Mouse (Mus musculus) embryonic facial prominence, embryonic 15.5 days (tissue): ENCODE results near the gene Tbc1d16. TPM values are rescaled to one million over a fixed set of nuclear protein-coding genes. Genes with fewer than 3 reads are reported as not detected.

Source experiments
- ATAC-seq: fragments of 200-750 bp; cut with Nextera tagmentation; 2 replicates; pipeline ENCODE4 v1.8.0; 2017; ENCODE audit warnings: low read depth, moderate TSS enrichment; ENCODE audit not compliant: insufficient number of reproducible peaks, low FRiP score, low TSS enrichment
- H3K27ac ChIP-seq: fragments of 300-500 bp; sonication (generic); replicated peaks from 2 replicates; pipeline ENCODE4 v1.5.1; 2015; ENCODE audit warnings: mild to moderate bottlenecking, inconsistent platforms
- H3K27me3 ChIP-seq: fragments of 300-500 bp; sonication (generic); 2 replicates; pipeline ENCODE4 v1.6.1; 2015; ENCODE audit warnings: inconsistent platforms
- H3K36me3 ChIP-seq: fragments of 300-500 bp; sonication (generic); 2 replicates; pipeline ENCODE4 v1.6.1; 2015; ENCODE audit warnings: mild to moderate bottlenecking, inconsistent platforms
- H3K4me1 ChIP-seq: fragments of 300-500 bp; sonication (generic); 2 replicates; pipeline ENCODE4 v1.6.1; 2015; ENCODE audit warnings: inconsistent platforms
- H3K4me2 ChIP-seq: fragments of 300-500 bp; sonication (generic); replicated peaks from 2 replicates; pipeline ENCODE4 v1.6.1; 2015; ENCODE audit warnings: mild to moderate bottlenecking, inconsistent platforms
- H3K4me3 ChIP-seq: fragments of 300-500 bp; sonication (generic); replicated peaks from 2 replicates; pipeline ENCODE4 v1.5.1; 2015; ENCODE audit warnings: mild to moderate bottlenecking, inconsistent platforms
- H3K9ac ChIP-seq: fragments of 300-500 bp; sonication (generic); 2 replicates; pipeline ENCODE4 v1.6.1; 2015; ENCODE audit warnings: inconsistent platforms
- H3K9me3 ChIP-seq: fragments of 300-500 bp; sonication (generic); replicated peaks from 2 replicates; pipeline ENCODE4 v1.6.1; 2016; ENCODE audit warnings: inconsistent platforms
- WGBS: fragments of 180-500 bp; shearing (Covaris S2); methylation state at CpG from one replicate; pipeline ENCODE4 v1.1.7; 2015; 5-methylcytosine and 5-hydroxymethylcytosine counted together
- polyA plus RNA-seq: library from polyadenylated mRNA; unstranded; fragments of >200 nt; fragmentation: Nextera tagmentation; extraction: Ambion mirVana; gene quantifications from 2 replicates; pipeline ENCODE4 v1.2.1, GENCODE M21; 2015

Gene Tbc1d16
- polyA plus RNA-seq, 1 experiment from 2014 or later = 15.3 TPM

DNA sequence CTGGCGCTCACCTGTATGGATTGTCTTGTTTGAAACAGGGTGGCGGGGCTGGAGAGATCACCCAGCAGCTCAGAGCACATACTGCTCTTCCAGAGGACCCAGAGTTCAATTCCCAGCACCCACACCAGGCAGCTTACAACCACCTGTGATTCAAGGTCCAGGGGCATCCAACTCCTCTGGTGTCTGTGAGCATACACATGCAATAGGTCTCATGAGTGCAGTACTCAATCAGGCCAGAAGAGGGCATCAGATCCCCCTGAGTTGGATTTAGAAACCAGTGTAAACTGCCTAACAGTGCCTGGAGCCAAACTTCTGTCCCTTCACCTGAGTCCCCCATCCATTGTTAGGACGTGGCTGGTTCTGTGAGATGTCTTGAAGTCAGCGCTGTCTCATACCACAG lies 7.3 kb upstream of the Tbc1d16 start:
- no peak for ATAC-seq
- Histone ChIP-seq H3K4me2 (no peak overlapping the region), H3K27me3 (no peaks in the 10 kb centered on the region), H3K36me3 (no peaks in the 10 kb centered on the region), H3K27ac (no peak overlapping the region), H3K4me3 (no peak overlapping the region), H3K4me1 (peaks cover 10% of the 10 kb centered on the region), H3K9me3 (no peaks in the 10 kb centered on the region), H3K9ac (no peak overlapping the region)
- 78% methylated on average over 4 of the region's 4 CpGs for WGBS

DNA sequence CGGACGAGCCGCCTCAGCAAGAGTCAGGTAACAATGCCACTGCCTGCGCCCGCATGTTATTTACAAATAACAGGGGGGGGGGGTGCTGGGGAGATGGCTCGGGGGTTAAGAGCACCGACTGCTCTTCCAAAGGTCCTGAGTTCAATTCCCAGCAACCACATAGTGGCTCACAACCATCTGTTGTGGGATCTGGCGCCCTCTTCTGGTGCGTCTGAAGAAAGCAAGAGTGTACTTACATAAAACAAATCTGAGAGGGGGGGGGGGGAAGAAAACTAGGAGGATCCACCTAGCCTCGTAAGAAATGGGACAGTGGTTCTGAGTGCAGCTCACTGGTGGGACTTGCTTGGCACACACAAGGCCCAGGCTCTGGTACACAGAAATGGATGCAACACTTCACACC lies 6.5 kb upstream of the Tbc1d16 start:
- ATAC-seq = no peak
- Histone ChIP-seq H3K36me3 (no peaks in the 10 kb centered on the region), H3K9ac (no peak overlapping the region), H3K27ac (no peak overlapping the region), H3K4me3 (no peak overlapping the region), H3K4me2 (no peak overlapping the region), H3K9me3 (no peaks in the 10 kb centered on the region), H3K4me1 (peaks cover 10% of the 10 kb centered on the region), H3K27me3 (no peaks in the 10 kb centered on the region)
- WGBS = 95% methylated on average over 10 of the region's 10 CpGs

DNA sequence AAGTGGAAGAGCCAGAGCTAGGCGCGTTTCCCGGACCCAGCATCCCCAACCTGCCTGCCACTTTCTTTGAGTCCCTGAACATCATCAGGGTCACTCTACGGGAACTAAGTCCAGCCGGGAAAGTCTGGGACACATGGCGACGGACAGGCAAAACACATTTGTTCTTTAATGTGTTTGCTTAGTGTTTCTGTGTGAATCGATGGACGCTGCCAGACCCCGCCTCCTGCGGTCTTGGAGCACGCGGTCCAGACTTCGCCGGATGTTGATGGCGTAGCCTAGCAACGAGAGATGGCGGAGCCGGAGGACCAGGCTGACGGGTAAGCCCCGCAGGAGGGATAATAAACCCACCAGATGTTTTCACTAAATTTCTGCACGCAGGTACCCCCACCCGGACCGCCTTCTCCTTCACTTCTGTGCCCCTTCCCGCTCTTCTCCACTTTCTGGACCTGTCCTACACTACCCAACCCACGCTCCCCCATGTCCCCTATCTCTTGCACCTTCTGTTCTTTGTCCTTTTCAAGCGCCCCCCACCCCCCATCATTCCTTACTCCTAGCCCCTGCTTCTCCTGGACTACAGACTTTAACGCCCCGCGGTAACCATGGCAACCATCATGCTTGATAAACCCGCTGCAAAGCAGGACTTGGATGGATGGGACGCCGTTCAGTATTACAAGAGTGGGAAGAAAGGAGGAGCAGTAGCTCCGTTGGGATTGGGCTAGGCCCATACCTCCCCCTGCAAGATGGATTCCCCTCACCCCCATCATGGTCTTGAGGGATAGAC lies 737 bp upstream of the Tbc1d16 start:
- H3K9me3 ChIP-seq = no peaks in the 10 kb centered on the region
- H3K9ac ChIP-seq = 0 out of 2 replicates have a peak overlapping the region, but pooled peaks have one; percentile 18
- peak overlapping the region; percentile 63; the same call in 1 of the 2 replicates for H3K27ac ChIP-seq
- WGBS = 1% methylated on average over 34 of the region's 34 CpGs
- no peaks in the 10 kb centered on the region for H3K27me3 ChIP-seq
- ATAC-seq = peak; percentile 83
- no peaks in the 10 kb centered on the region for H3K36me3 ChIP-seq
- peak overlapping the region; percentile 99 for H3K4me2 ChIP-seq
- H3K4me3 ChIP-seq = peak overlapping the region; percentile 77
- peaks cover 37% of the 10 kb centered on the region for H3K4me1 ChIP-seq

DNA sequence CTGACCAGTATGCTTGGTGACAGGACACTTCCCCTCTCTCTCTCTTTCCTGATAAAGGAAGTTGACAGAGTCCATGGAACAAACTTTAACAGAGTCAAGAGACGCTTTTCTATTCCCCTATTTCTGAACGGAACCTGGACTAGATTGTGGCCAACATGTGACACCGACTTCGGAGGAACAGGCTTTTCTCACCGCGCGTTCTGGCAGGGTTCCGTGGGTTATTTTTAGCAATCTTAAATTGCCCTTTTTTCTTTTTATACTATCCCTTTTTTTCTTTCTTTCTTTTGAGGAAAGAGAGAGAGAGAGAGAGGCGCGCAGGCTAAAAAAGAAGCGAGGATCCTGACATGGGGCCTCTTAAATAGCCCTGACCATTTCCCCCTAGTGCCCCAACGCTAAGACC lies 708 bp downstream of the Tbc1d16 start:
- no peaks in the 10 kb centered on the region for H3K27me3 ChIP-seq
- under 1% methylated on average over 12 of the region's 12 CpGs for WGBS
- no peaks in the 10 kb centered on the region for H3K36me3 ChIP-seq
- H3K27ac ChIP-seq = 0 out of 2 replicates have a peak overlapping the region, but pooled peaks have one; percentile 63
- peaks cover 46% of the 10 kb centered on the region for H3K4me1 ChIP-seq
- H3K9ac ChIP-seq = peak overlapping the region; percentile 71
- ATAC-seq = no peak
- peak overlapping the region; percentile 77 for H3K4me3 ChIP-seq
- H3K4me2 ChIP-seq = peak overlapping the region; percentile 99
- H3K9me3 ChIP-seq = no peaks in the 10 kb centered on the region

DNA sequence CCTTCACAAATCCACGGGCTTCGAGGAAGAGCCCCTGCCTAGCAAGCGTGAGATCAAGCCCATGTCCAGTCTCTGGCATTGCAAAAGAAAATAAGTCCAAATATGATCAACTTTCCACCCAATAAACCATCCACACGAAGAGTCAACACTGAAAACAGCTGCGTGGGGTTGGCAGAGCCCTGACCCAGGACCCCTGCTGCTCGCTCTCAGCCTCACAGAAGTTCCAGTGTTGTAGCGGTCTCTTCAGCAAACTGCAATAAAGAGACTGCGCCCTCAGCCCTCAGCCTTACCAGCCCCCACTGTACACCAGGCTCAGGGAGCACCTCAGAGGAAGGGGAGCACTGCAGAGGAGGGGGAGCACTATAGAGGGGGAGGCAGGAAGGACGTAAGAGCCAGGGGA lies 2.7 kb downstream of the Tbc1d16 start:
- 75% methylated on average over 9 of the region's 9 CpGs for WGBS
- Histone ChIP-seq H3K4me2 (no peak overlapping the region), H3K4me3 (no peak overlapping the region), H3K9ac (no peak overlapping the region), H3K27ac (no peak overlapping the region), H3K4me1 (peaks cover 46% of the 10 kb centered on the region), H3K27me3 (no peaks in the 10 kb centered on the region), H3K36me3 (no peaks in the 10 kb centered on the region), H3K9me3 (no peaks in the 10 kb centered on the region)
- no peak for ATAC-seq

DNA sequence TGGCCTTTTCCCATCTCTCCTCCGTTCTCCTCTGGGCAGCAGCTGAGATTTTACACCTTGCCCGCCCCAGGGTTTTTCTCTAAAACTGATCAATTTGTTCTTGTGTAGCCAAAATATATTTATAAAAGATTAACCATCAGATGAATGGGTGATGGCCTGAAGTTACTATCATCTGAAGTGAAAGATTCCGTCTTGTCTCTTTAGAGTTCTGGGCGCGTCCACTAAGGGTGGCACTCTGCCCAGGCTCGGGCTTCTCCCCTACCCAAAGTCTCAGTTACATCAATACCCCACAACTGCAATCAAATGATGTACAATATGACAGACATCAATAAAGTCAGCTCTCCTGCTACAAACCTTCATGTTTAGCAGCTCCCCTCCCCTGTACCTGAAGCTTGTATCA lies 3.4 kb downstream of the Tbc1d16 start:
- Histone ChIP-seq H3K4me3 (no peak overlapping the region), H3K4me1 (peaks cover 50% of the 10 kb centered on the region), H3K36me3 (no peaks in the 10 kb centered on the region), H3K9ac (no peak overlapping the region), H3K27me3 (no peaks in the 10 kb centered on the region), H3K9me3 (no peaks in the 10 kb centered on the region), H3K27ac (no peak overlapping the region), H3K4me2 (no peak overlapping the region)
- ATAC-seq = no peak
- 89% methylated on average over 6 of the region's 6 CpGs for WGBS

DNA sequence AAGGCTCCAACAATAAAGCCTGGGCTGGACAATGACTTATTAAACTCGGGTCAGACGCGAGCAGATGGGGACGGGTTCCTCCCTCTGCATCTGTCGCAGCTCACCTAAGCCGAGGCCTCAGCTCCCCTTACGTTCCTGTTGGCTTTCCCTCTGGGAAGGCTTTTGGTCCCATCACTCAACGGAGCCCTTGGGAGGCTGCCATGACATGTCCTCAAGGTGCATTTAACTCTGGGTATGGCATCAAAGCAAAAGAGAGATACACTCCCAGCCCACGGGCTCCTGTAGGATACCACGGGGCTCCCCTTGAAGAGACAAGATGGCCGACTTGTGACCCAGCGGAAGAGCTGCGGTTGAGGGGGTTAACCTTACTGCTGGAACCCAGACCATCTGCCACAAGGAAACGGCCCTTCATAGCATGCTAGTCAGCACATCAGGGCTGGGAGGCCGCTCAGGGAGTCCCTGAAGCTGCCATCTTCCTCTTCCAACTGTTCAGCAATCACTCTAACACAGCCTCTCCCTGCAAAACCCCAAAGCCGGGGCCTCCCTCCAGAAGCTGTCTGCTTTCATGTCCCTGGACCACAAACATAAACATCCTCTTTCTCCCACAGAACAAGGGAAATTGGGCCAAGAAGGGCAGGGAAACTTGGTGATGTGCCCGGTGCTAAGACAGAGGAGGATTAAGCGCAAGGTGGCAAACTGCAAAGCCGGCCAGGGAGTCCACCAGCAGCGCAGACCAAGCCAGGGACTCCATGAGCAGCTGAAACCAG lies 5.0 kb downstream of the Tbc1d16 start:
- Histone ChIP-seq H3K27me3 (no peaks in the 10 kb centered on the region), H3K4me1 (peaks cover 43% of the 10 kb centered on the region), H3K9me3 (no peaks in the 10 kb centered on the region), H3K36me3 (no peaks in the 10 kb centered on the region), H3K4me3 (no peak overlapping the region), H3K27ac (no peak overlapping the region), H3K9ac (no peak overlapping the region), H3K4me2 (no peak overlapping the region)
- peak; percentile 39; the same call in 1 of the 2 replicates for ATAC-seq
- WGBS = 68% methylated on average over 20 of the region's 20 CpGs

DNA sequence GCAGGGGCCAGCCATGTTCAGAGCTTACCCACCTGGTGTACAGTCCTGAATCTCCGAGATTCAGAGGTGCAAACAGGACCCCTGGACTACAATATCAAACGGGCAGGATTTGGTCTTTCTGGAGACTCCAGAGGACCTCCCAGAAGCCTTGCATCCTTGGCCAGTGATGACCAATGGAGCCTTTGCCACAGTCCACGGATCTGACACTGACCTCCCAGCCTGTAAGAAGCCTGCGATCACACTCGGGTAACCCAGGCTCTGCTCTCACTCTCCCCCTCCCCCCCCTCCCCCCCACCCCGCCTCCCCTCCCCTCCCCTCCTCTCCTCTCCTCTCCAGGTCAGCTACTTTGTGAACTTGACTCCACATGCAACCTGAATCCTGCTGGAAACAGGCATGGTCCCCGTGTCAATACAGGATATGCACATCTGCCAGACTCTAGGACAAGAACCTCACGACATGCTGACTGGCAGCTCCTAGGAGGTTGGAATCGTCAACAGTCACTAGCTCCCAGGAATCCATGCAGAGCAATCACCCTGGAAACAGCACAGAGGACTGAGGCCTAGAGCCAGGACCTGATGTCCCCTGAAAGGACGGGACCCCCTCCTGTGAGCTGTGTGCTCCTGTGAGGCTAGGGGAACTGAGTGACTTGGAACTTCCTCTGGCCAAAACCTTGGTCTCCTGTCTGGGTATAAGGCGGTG lies 6.3 kb downstream of the Tbc1d16 start:
- Histone ChIP-seq H3K27me3 (no peaks in the 10 kb centered on the region), H3K9ac (no peak overlapping the region), H3K4me3 (no peak overlapping the region), H3K36me3 (no peaks in the 10 kb centered on the region; the same call in 1 of the 2 replicates), H3K9me3 (no peaks in the 10 kb centered on the region), H3K27ac (no peak overlapping the region), H3K4me1 (peaks cover 37% of the 10 kb centered on the region), H3K4me2 (no peak overlapping the region)
- 45% methylated on average over 10 of the region's 11 CpGs for WGBS
- no peak for ATAC-seq

DNA sequence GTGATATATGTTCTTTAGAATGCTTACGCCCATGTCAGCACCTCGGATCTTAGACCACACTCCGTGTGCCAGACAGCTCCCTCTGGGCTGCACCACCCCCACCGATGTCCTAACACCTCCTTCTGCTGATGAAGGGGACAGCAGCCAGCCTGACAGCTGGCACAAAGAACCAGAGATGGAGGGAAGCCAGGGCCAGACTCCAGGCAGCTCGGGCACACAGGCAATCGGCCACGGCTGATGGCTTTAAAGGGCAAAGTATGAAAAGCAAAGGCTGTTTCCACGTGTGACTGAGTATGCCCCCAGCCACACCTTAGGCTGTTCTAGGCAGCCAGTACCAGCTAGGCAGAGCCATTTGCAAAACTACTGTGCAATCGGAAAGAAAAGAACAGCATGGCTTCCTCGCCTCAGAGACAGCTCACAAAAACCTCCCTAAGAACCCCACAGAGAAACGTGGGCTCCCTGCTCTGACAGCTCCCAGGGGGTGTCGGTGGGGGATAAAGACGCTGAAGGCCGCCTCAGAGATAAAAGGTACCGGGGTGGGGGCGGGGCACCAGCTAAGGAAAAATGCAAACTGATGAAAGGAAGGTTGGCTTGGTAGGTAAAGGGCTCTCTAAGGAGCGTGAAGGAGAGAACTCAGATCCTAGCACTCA lies 8.4 kb downstream of the Tbc1d16 start:
- Histone ChIP-seq H3K4me1 (peaks cover 39% of the 10 kb centered on the region), H3K9me3 (no peaks in the 10 kb centered on the region), H3K36me3 (no peaks in the 10 kb centered on the region; the same call in 1 of the 2 replicates), H3K4me2 (no peak overlapping the region), H3K27me3 (no peaks in the 10 kb centered on the region), H3K9ac (no peak overlapping the region), H3K4me3 (no peak overlapping the region), H3K27ac (no peak overlapping the region)
- no peak for ATAC-seq
- WGBS = 26% methylated on average over 17 of the region's 17 CpGs

DNA sequence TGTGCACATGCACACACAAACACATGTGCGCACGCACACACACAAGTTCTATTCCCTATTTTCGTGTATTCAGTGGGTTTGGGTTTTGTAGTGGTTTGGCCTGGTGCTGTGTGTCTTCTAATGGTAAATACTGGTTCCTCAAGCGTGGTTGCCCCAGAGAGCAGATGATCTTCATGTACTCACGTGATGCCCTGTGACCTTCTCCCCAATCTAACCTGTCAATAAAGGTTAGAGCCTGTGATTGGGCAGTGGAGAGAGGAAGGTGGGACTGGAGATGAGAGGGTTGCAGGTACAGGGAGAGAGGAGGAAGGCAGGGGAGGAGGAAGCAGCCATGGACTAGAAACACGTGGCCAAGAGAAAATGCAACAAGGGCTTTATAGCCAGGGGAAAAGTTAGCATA lies 10.4 kb downstream of the Tbc1d16 start:
- Histone ChIP-seq H3K36me3 (no peaks in the 10 kb centered on the region; the same call in 1 of the 2 replicates), H3K4me3 (no peak overlapping the region), H3K4me2 (no peak overlapping the region), H3K9ac (no peak overlapping the region), H3K27ac (no peak overlapping the region), H3K9me3 (no peaks in the 10 kb centered on the region), H3K4me1 (peaks cover 49% of the 10 kb centered on the region), H3K27me3 (0 out of 2 replicates have a peak, but pooled peaks cover 3% of the 10 kb centered on the region)
- no peak for ATAC-seq
- 87% methylated on average over 6 of the region's 6 CpGs for WGBS
